Mouse (Mus musculus): ENCODE measurements around the gene Mrpl41. TPM values are rescaled to one million over a fixed set of nuclear protein-coding genes. Genes with fewer than 3 reads are reported as not detected.

The Mrpl41 gene
- 23.6 TPM for polyA plus RNA-seq (2014; fragmentation: Illumina TruSeq; extraction: RNeasy Lipid Tissue Mini Kit (QIAGEN cat#74804); ENCODE audit: low replicate concordance)

GRCm38 (mm10) chr2:24974906-24975703 lies at the start of gene Mrpl41:
Mrpl41 (minus strand) TSS chr2:24975098.

GRCm38 (mm10) chr2:24975704-24976297 lies 903 bp upstream of the Mrpl41 start, which contains the start of gene Pnpla7:
Pnpla7 (plus strand) TSS chr2:24976033.

GRCm38 (mm10) chr2:24962304-24963000 lies 12.4 kb downstream of the Mrpl41 start, which contains the start of gene Dph7:
Dph7 (plus strand) TSS chr2:24962400.

GRCm38 (mm10) chr2:24949421-24950188 lies 25.3 kb downstream of the Mrpl41 start, which contains the start of gene Zmynd19:
Zmynd19 (plus strand) TSS chr2:24949792.

GRCm38 (mm10) chr2:24935057-24935796 lies 39.7 kb downstream of the Mrpl41 start, which contains the start of gene Arrdc1:
Arrdc1 (minus strand) TSS chr2:24935252.

Other genes with a start within 250 kb of the Mrpl41 start
- gene Cacna1b, start 211.9 kb downstream of the Mrpl41 start, polyA plus RNA-seq (2014; fragmentation: Illumina TruSeq; extraction: RNeasy Lipid Tissue Mini Kit (QIAGEN cat#74804); ENCODE audit: low replicate concordance): 0.19 TPM
- 10.2 TPM for gene Ehmt1, start 55.5 kb downstream of the Mrpl41 start, polyA plus RNA-seq (2014; fragmentation: Illumina TruSeq; extraction: RNeasy Lipid Tissue Mini Kit (QIAGEN cat#74804); ENCODE audit: low replicate concordance)
- 13.2 TPM for gene Arrdc1, start 39.8 kb downstream of the Mrpl41 start, polyA plus RNA-seq (2014; fragmentation: Illumina TruSeq; extraction: RNeasy Lipid Tissue Mini Kit (QIAGEN cat#74804); ENCODE audit: low replicate concordance)
- gene Zmynd19, start 25.3 kb downstream of the Mrpl41 start, polyA plus RNA-seq (2014; fragmentation: Illumina TruSeq; extraction: RNeasy Lipid Tissue Mini Kit (QIAGEN cat#74804); ENCODE audit: low replicate concordance): 3.6 TPM
- gene Dph7, start 12.7 kb downstream of the Mrpl41 start, polyA plus RNA-seq (2014; fragmentation: Illumina TruSeq; extraction: RNeasy Lipid Tissue Mini Kit (QIAGEN cat#74804); ENCODE audit: low replicate concordance): 1.4 TPM
- gene Pnpla7, start 935 bp upstream of the Mrpl41 start, polyA plus RNA-seq (2014; fragmentation: Illumina TruSeq; extraction: RNeasy Lipid Tissue Mini Kit (QIAGEN cat#74804); ENCODE audit: low replicate concordance): 2.2 TPM
- gene Nsmf, start 79.3 kb upstream of the Mrpl41 start, polyA plus RNA-seq (2014; fragmentation: Illumina TruSeq; extraction: RNeasy Lipid Tissue Mini Kit (QIAGEN cat#74804); ENCODE audit: low replicate concordance): 1.8 TPM
- gene Entpd8, start 105.2 kb upstream of the Mrpl41 start, polyA plus RNA-seq (2014; fragmentation: Illumina TruSeq; extraction: RNeasy Lipid Tissue Mini Kit (QIAGEN cat#74804); ENCODE audit: low replicate concordance): 43.1 TPM
- not detected for gene Noxa1, start 120.1 kb upstream of the Mrpl41 start, polyA plus RNA-seq (2014; fragmentation: Illumina TruSeq; extraction: RNeasy Lipid Tissue Mini Kit (QIAGEN cat#74804); ENCODE audit: low replicate concordance)
- 17.8 TPM for gene Nrarp, start 205.7 kb upstream of the Mrpl41 start, polyA plus RNA-seq (2014; fragmentation: Illumina TruSeq; extraction: RNeasy Lipid Tissue Mini Kit (QIAGEN cat#74804); ENCODE audit: low replicate concordance)
- 2.0 TPM for gene Tor4a, start 221.8 kb upstream of the Mrpl41 start, polyA plus RNA-seq (2014; fragmentation: Illumina TruSeq; extraction: RNeasy Lipid Tissue Mini Kit (QIAGEN cat#74804); ENCODE audit: low replicate concordance)
- gene Nelfb, start 236.4 kb upstream of the Mrpl41 start, polyA plus RNA-seq (2014; fragmentation: Illumina TruSeq; extraction: RNeasy Lipid Tissue Mini Kit (QIAGEN cat#74804); ENCODE audit: low replicate concordance): 3.2 TPM
- gene Stpg3, start 239.5 kb upstream of the Mrpl41 start, polyA plus RNA-seq (2014; fragmentation: Illumina TruSeq; extraction: RNeasy Lipid Tissue Mini Kit (QIAGEN cat#74804); ENCODE audit: low replicate concordance): not detected
- not detected for gene Fam166a, start 243.6 kb upstream of the Mrpl41 start, polyA plus RNA-seq (2014; fragmentation: Illumina TruSeq; extraction: RNeasy Lipid Tissue Mini Kit (QIAGEN cat#74804); ENCODE audit: low replicate concordance)
- 46.6 TPM for gene Tubb4b, start 249.6 kb upstream of the Mrpl41 start, polyA plus RNA-seq (2014; fragmentation: Illumina TruSeq; extraction: RNeasy Lipid Tissue Mini Kit (QIAGEN cat#74804); ENCODE audit: low replicate concordance)